8 mouse cellular contexts compared by ENCODE assay signal in genomic region chr17:34204303-34205010, GRCm38 (mm10). TPM values are rescaled to one million over a fixed set of nuclear protein-coding genes. Genes with fewer than 3 reads are reported as not detected.
DNase-seq lines count a peak whose midpoint lies in the region; ATAC-seq and TF ChIP-seq lines count a peak whose summit lies in the region.

No protein-coding gene starts in this region.

- H3K4me1 ChIP-seq in embryonic facial prominence, embryonic 13.5 days: peaks cover 10% of the 10 kb centered on the region
- H3K4me1 ChIP-seq in limb, embryonic 13.5 days: peaks cover 10% of the 10 kb centered on the region; the same call in 1 of the 2 replicates
- no peaks in the 10 kb centered on the region; the same call in 1 of the 2 replicates for H3K4me1 ChIP-seq in midbrain, embryonic 14.5 days (ENCODE audit: control insufficient read depth, insufficient read depth, low read length)
- H3K4me1 ChIP-seq in small intestine, adult 2 months (ENCODE audit: control insufficient read depth, insufficient read depth, insufficient read length, low read length): peaks cover 10% of the 10 kb centered on the region

- DNase-seq in 3T3-L1 (ENCODE audit: low read depth, low spot score): peak; percentile 77
- peak; percentile 91 to 94 for DNase-seq in adrenal gland, postnatal 36 days
- DNase-seq in heart, adult 9 months (ENCODE audit: low spot score in 2 of 2): peak; percentile 92 to 93
- peak; percentile 89 for DNase-seq in kidney, adult 9 months
- peak; percentile 88 for DNase-seq in midbrain, embryonic 14.5 days

- no peaks in the 10 kb centered on the region for H3K36me3 ChIP-seq in embryonic facial prominence, embryonic 13.5 days
- no peaks in the 10 kb centered on the region for H3K36me3 ChIP-seq in limb, embryonic 13.5 days
- no peaks in the 10 kb centered on the region for H3K36me3 ChIP-seq in midbrain, embryonic 14.5 days (ENCODE audit: control insufficient read depth, insufficient read depth, low read length)
- peaks cover 23% of the 10 kb centered on the region for H3K36me3 ChIP-seq in small intestine, adult 2 months (ENCODE audit: control insufficient read depth, insufficient read depth, low read length)

- peak; percentile 63 for TF ChIP-seq POLR2A in small intestine, adult 2 months (IDR thresholded peaks at IDR 0.05; ENCODE audit: low read depth, low read length)

- no peak overlapping the region for H3K27ac ChIP-seq in embryonic facial prominence, embryonic 13.5 days
- H3K27ac ChIP-seq in limb, embryonic 13.5 days: no peak overlapping the region
- H3K27ac ChIP-seq in midbrain, embryonic 14.5 days (replicated peaks; ENCODE audit: low read depth, low read length): no peak overlapping the region
- H3K27ac ChIP-seq in small intestine, adult 2 months (ENCODE audit: insufficient read depth, low read depth, low read length): peak overlapping the region; percentile 75

- peak overlapping the region; percentile 76 for H3K9ac ChIP-seq in embryonic facial prominence, embryonic 13.5 days
- peak overlapping the region; percentile 76 for H3K9ac ChIP-seq in limb, embryonic 13.5 days
- H3K9ac ChIP-seq in midbrain, embryonic 14.5 days (replicated peaks; ENCODE audit: low read length): peak overlapping the region; percentile 55; the same call in 1 of the 2 replicates

- H3K4me3 ChIP-seq in embryonic facial prominence, embryonic 13.5 days: peak overlapping the region; percentile 70
- H3K4me3 ChIP-seq in limb, embryonic 13.5 days: peak overlapping the region; percentile 69
- H3K4me3 ChIP-seq in midbrain, embryonic 14.5 days (replicated peaks; ENCODE audit: low read depth, low read length): peak overlapping the region; percentile 50
- peak overlapping the region; percentile 82 for H3K4me3 ChIP-seq in small intestine, adult 2 months (ENCODE audit: low read depth, low read length)

- no peaks in the 10 kb centered on the region for H3K9me3 ChIP-seq in embryonic facial prominence, embryonic 13.5 days
- H3K9me3 ChIP-seq in limb, embryonic 13.5 days: 0 out of 2 replicates have a peak, but pooled peaks cover under 1% of the 10 kb centered on the region
- H3K9me3 ChIP-seq in midbrain, embryonic 14.5 days (ENCODE audit: control insufficient read depth, low read length): no peaks in the 10 kb centered on the region

- TF ChIP-seq CTCF in small intestine, adult 2 months (IDR thresholded peaks at IDR 0.05; ENCODE audit: extremely low read depth, insufficient read length, insufficient replicate concordance, low read depth, low read length): peak; percentile 91

- H3K27me3 ChIP-seq in embryonic facial prominence, embryonic 13.5 days: peaks cover 83% of the 10 kb centered on the region
- peaks cover 82% of the 10 kb centered on the region for H3K27me3 ChIP-seq in limb, embryonic 13.5 days
- peaks cover 24% of the 10 kb centered on the region for H3K27me3 ChIP-seq in midbrain, embryonic 14.5 days (ENCODE audit: control insufficient read depth, insufficient read depth, low read length)
- no peaks in the 10 kb centered on the region for H3K27me3 ChIP-seq in small intestine, adult 2 months (ENCODE audit: control insufficient read depth, insufficient read depth, low read length)

- H3K4me2 ChIP-seq in embryonic facial prominence, embryonic 13.5 days: peak overlapping the region; percentile 87
- peak overlapping the region; percentile 86 for H3K4me2 ChIP-seq in limb, embryonic 13.5 days (replicated peaks)
- H3K4me2 ChIP-seq in midbrain, embryonic 14.5 days (ENCODE audit: low read length): peak overlapping the region; percentile 81

- WGBS in embryonic facial prominence, embryonic 13.5 days: under 1% methylated on average over 44 of the region's 44 CpGs
- WGBS in limb, embryonic 13.5 days: under 1% methylated on average over 44 of the region's 44 CpGs
- 1% methylated on average over 44 of the region's 44 CpGs for WGBS in midbrain, embryonic 14.5 days
- WGBS in small intestine, adult 2 months: under 1% methylated on average over 44 of the region's 44 CpGs

- ATAC-seq in embryonic facial prominence, embryonic 13.5 days (ENCODE audit: insufficient number of reproducible peaks, insufficient read depth, low FRiP score, low TSS enrichment, low read depth): 0 out of 2 replicates have a peak, but pooled peaks have one; percentile 38
- ATAC-seq in limb, embryonic 13.5 days (ENCODE audit: low FRiP score, low read depth): peak; percentile 64
- peak; percentile 31; the same call in 1 of the 2 replicates for ATAC-seq in midbrain, embryonic 14.5 days (ENCODE audit: low FRiP score, low TSS enrichment)

RNA-seq across cellular contexts. Expression of gene Tap2, which starts 1.1 kb away (rescaled TPM):
- total RNA-seq in adrenal gland, postnatal 36 days (2021): 10 to 100 TPM; 47.0 to 54.3 TPM
- 3.5 and 3.7 TPM in 2 replicates for polyA plus RNA-seq in embryonic facial prominence, embryonic 13.5 days (2015; fragmentation: Nextera tagmentation; extraction: Ambion mirVana)
- polyA plus RNA-seq in limb, embryonic 13.5 days (2015; fragmentation: Nextera tagmentation; extraction: Ambion mirVana): 2.0 and 3.1 TPM in 2 replicates
- 0.77 and 1.6 TPM in 2 replicates for polyA plus RNA-seq in midbrain, embryonic 14.5 days (2014; fragmentation: Nextera tagmentation; extraction: Ambion mirVana)
- polyA plus RNA-seq in small intestine, adult 2 months (2012; rRNA removed): 30.4 and 66.1 TPM in 2 replicates

RNA-seq across cellular contexts. Expression of gene Psmb8, which starts 6.9 kb away (rescaled TPM):
- total RNA-seq in adrenal gland, postnatal 36 days (2021): 10 to 100 TPM; 31.0 to 34.7 TPM
- 4.3 and 5.7 TPM in 2 replicates for polyA plus RNA-seq in embryonic facial prominence, embryonic 13.5 days (2015; fragmentation: Nextera tagmentation; extraction: Ambion mirVana)
- polyA plus RNA-seq in limb, embryonic 13.5 days (2015; fragmentation: Nextera tagmentation; extraction: Ambion mirVana): 5.5 and 5.6 TPM in 2 replicates
- polyA plus RNA-seq in midbrain, embryonic 14.5 days (2014; fragmentation: Nextera tagmentation; extraction: Ambion mirVana): 1.1 and 5.1 TPM in 2 replicates
- 135 and 293 TPM in 2 replicates for polyA plus RNA-seq in small intestine, adult 2 months (2012; rRNA removed)

RNA-seq across cellular contexts. Expression of gene Psmb9, which starts 16.9 kb away (rescaled TPM):
- 10 to 100 TPM; 11.2 to 18.8 TPM for total RNA-seq in adrenal gland, postnatal 36 days (2021)
- polyA plus RNA-seq in embryonic facial prominence, embryonic 13.5 days (2015; fragmentation: Nextera tagmentation; extraction: Ambion mirVana): 2.3 and 3.8 TPM in 2 replicates
- polyA plus RNA-seq in limb, embryonic 13.5 days (2015; fragmentation: Nextera tagmentation; extraction: Ambion mirVana): 2.7 and 3.6 TPM in 2 replicates
- 1.0 and 2.2 TPM in 2 replicates for polyA plus RNA-seq in midbrain, embryonic 14.5 days (2014; fragmentation: Nextera tagmentation; extraction: Ambion mirVana)
- 112 and 204 TPM in 2 replicates for polyA plus RNA-seq in small intestine, adult 2 months (2012; rRNA removed)

RNA-seq across cellular contexts. Expression of gene Tap1, which starts 17.1 kb away (rescaled TPM):
- total RNA-seq in adrenal gland, postnatal 36 days (2021): 10 to 100 TPM; 12.5 to 23.0 TPM
- polyA plus RNA-seq in embryonic facial prominence, embryonic 13.5 days (2015; fragmentation: Nextera tagmentation; extraction: Ambion mirVana): 8.4 and 9.5 TPM in 2 replicates
- 8.0 and 8.4 TPM in 2 replicates for polyA plus RNA-seq in limb, embryonic 13.5 days (2015; fragmentation: Nextera tagmentation; extraction: Ambion mirVana)
- 1.1 and 2.9 TPM in 2 replicates for polyA plus RNA-seq in midbrain, embryonic 14.5 days (2014; fragmentation: Nextera tagmentation; extraction: Ambion mirVana)
- polyA plus RNA-seq in small intestine, adult 2 months (2012; rRNA removed): 35.1 and 100 TPM in 2 replicates

RNA-seq across cellular contexts. Expression of gene H2-Ob, which starts 34.2 kb away (rescaled TPM):
- under 1 TPM; 0.33 to 0.73 TPM for total RNA-seq in adrenal gland, postnatal 36 days (2021)
- not detected in 2 replicates for polyA plus RNA-seq in embryonic facial prominence, embryonic 13.5 days (2015; fragmentation: Nextera tagmentation; extraction: Ambion mirVana)
- polyA plus RNA-seq in limb, embryonic 13.5 days (2015; fragmentation: Nextera tagmentation; extraction: Ambion mirVana): not detected in 2 replicates
- not detected in 2 replicates for polyA plus RNA-seq in midbrain, embryonic 14.5 days (2014; fragmentation: Nextera tagmentation; extraction: Ambion mirVana)
- 5.3 and 13.7 TPM in 2 replicates for polyA plus RNA-seq in small intestine, adult 2 months (2012; rRNA removed)

Comparison
In these comparisons a context has a peak if more than half of its experiments do, and no peak if none do; other contexts are left out.
1. RNA of gene Psmb8, which starts 6.9 kb away (polyA plus RNA-seq): 135 to 293 TPM in small intestine, adult 2 months; 5.5 to 5.6 TPM in limb, embryonic 13.5 days, 1.1 to 5.1 TPM in midbrain, embryonic 14.5 days and 4.3 to 5.7 TPM in embryonic facial prominence, embryonic 13.5 days; every median in the first group is over 10 times any median in the second.
2. RNA of gene Psmb9, which starts 16.9 kb away (polyA plus RNA-seq): 112 to 204 TPM in small intestine, adult 2 months; 2.3 to 3.8 TPM in embryonic facial prominence, embryonic 13.5 days, 2.7 to 3.6 TPM in limb, embryonic 13.5 days and 1.0 to 2.2 TPM in midbrain, embryonic 14.5 days; every median in the first group is over 10 times any median in the second.
3. Peak in every context shown above with its lines, with median percentiles within 50 percentile points of each other: DNase-seq, ATAC-seq, H3K4me2 ChIP-seq, H3K4me3 ChIP-seq and H3K9ac ChIP-seq.